Comparison of ENCODE assay signal across 8 mouse cellular contexts in genomic region chr11:3535406-3535986, GRCm38 (mm10). TPM values are rescaled to one million over a fixed set of nuclear protein-coding genes. Genes with fewer than 3 reads are reported as not detected.
A peak's percentile ranks its signal among the peaks of the same experiment; 100 is the strongest.
DNase-seq lines count a peak whose midpoint lies in the region; ATAC-seq and TF ChIP-seq lines count a peak whose summit lies in the region.

No protein-coding gene starts in this region.

- H3K4me1 ChIP-seq in G1E (ENCODE audit: insufficient read depth, low read depth, low read length): 0 out of 2 replicates have a peak, but pooled peaks cover 2% of the 10 kb centered on the region
- H3K4me1 ChIP-seq in forebrain, embryonic 15.5 days: peaks cover 16% of the 10 kb centered on the region
- no peaks in the 10 kb centered on the region for H3K4me1 ChIP-seq in neural tube, embryonic 14.5 days (ENCODE audit: control insufficient read depth, insufficient read depth, low read length)
- H3K4me1 ChIP-seq in testis, adult 2 months (ENCODE audit: control insufficient read depth, insufficient read depth, low read length): peaks cover 16% of the 10 kb centered on the region

- peak overlapping the region; percentile 73 for H3K27ac ChIP-seq in forebrain, embryonic 15.5 days (replicated peaks)
- peak overlapping the region; percentile 73; the same call in 1 of the 2 replicates for H3K27ac ChIP-seq in neural tube, embryonic 14.5 days (ENCODE audit: low read depth, low read length)
- peak overlapping the region; percentile 81 for H3K27ac ChIP-seq in testis, adult 2 months (ENCODE audit: control insufficient read depth, insufficient read depth, low read depth, low read length)

- H3K36me3 ChIP-seq in G1E (replicated peaks): no peaks in the 10 kb centered on the region
- no peaks in the 10 kb centered on the region for H3K36me3 ChIP-seq in forebrain, embryonic 15.5 days
- no peaks in the 10 kb centered on the region for H3K36me3 ChIP-seq in neural tube, embryonic 14.5 days (ENCODE audit: control insufficient read depth, insufficient read depth, low read length)
- H3K36me3 ChIP-seq in testis, adult 2 months (ENCODE audit: control insufficient read depth, insufficient read depth, low read length): no peaks in the 10 kb centered on the region

- H3K27me3 ChIP-seq in G1E (ENCODE audit: insufficient read depth, low read length): peaks cover 10% of the 10 kb centered on the region; the same call in 1 of the 2 replicates
- H3K27me3 ChIP-seq in forebrain, embryonic 15.5 days: no peaks in the 10 kb centered on the region
- H3K27me3 ChIP-seq in neural tube, embryonic 14.5 days (ENCODE audit: control insufficient read depth, insufficient read depth, low read length): no peaks in the 10 kb centered on the region
- no peaks in the 10 kb centered on the region for H3K27me3 ChIP-seq in testis, adult 2 months (ENCODE audit: control insufficient read depth, insufficient read depth, low read length)

- peak; percentile 27; the same call in 1 of the 2 replicates for TF ChIP-seq CTCF in G1E (IDR thresholded peaks at IDR 0.05; ENCODE audit: low read depth, low read length)
- peak; percentile 77; the same call in 1 of the 2 replicates for TF ChIP-seq CTCF in testis, adult 2 months (IDR thresholded peaks at IDR 0.05; ENCODE audit: control insufficient read depth, insufficient read depth, insufficient replicate concordance, low read depth, low read length)

- intact Hi-C loops in heart, postnatal 25 days (cut with DNase I): loop anchor here (1.0 to 10.0 kb wide), 5 partner anchors 38 to 349 kb away; no protein-coding TSS in a partner anchor

- ATAC-seq in G1E (ENCODE audit: extremely low read depth, insufficient number of reproducible peaks, low FRiP score, poor library complexity, severe bottlenecking): no peak
- peak; percentile 83 for ATAC-seq in forebrain, embryonic 15.5 days (replicated peaks)
- ATAC-seq in neural tube, embryonic 14.5 days (ENCODE audit: low read depth): peak; percentile 87

- no peaks in the 10 kb centered on the region for H3K9me3 ChIP-seq in G1E (replicated peaks)
- H3K9me3 ChIP-seq in forebrain, embryonic 15.5 days: no peaks in the 10 kb centered on the region
- H3K9me3 ChIP-seq in neural tube, embryonic 14.5 days (ENCODE audit: control insufficient read depth, low read length): no peaks in the 10 kb centered on the region

- H3K4me2 ChIP-seq in forebrain, embryonic 15.5 days (replicated peaks): peak overlapping the region; percentile 90
- peak overlapping the region; percentile 99 for H3K4me2 ChIP-seq in neural tube, embryonic 14.5 days (ENCODE audit: low read depth, low read length)

- WGBS in forebrain, embryonic 15.5 days: under 1% methylated on average over 36 of the region's 36 CpGs
- WGBS in neural tube, embryonic 14.5 days: under 1% methylated on average over 35 of the region's 36 CpGs

- peak; percentile 65 for DNase-seq in G1E (ENCODE audit: low spot score)
- DNase-seq in cerebellum, adult 11-12 months: peak; percentile 90
- DNase-seq in heart, postnatal 25 days (ENCODE audit: low spot score): peak; percentile 94
- DNase-seq in layer of hippocampus, adult 18-20 months (ENCODE audit: low spot score in 2 of 2): peak; percentile 89 to 95
- peak; percentile 95 to 96 for DNase-seq in lung, adult 18-20 months

- peak overlapping the region; percentile 63 for H3K9ac ChIP-seq in forebrain, embryonic 15.5 days (replicated peaks)
- peak overlapping the region; percentile 75 for H3K9ac ChIP-seq in neural tube, embryonic 14.5 days (replicated peaks; ENCODE audit: low read depth, low read length)

- TF ChIP-seq POLR2A in testis, adult 2 months (IDR thresholded peaks at IDR 0.05; ENCODE audit: control insufficient read depth, low read depth, low read length): 0 out of 2 replicates have a peak, but pooled peaks have one; percentile 28

- H3K4me3 ChIP-seq in G1E (ENCODE audit: low read depth, low read length): no peak overlapping the region
- peak overlapping the region; percentile 61 for H3K4me3 ChIP-seq in forebrain, embryonic 15.5 days
- peak overlapping the region; percentile 52 for H3K4me3 ChIP-seq in neural tube, embryonic 14.5 days (ENCODE audit: low read depth, low read length)
- H3K4me3 ChIP-seq in testis, adult 2 months (ENCODE audit: control insufficient read depth, low read depth, low read length): peak overlapping the region; percentile 87

RNA-seq across cellular contexts. Expression of gene Smtn, which starts 4.9 kb away (rescaled TPM):
- total RNA-seq in G1E (2014; fragmentation: Nextera tagmentation) (not detected in 2 replicates), G1E (2017) (0.06 TPM in 1 of 2 replicates, not detected in the other)
- polyA plus RNA-seq in G1E (2012): 0.07 TPM in 1 of 2 replicates, not detected in the other
- 17.7 and 18.5 TPM in 2 replicates for polyA plus RNA-seq in forebrain, embryonic 15.5 days (2015; fragmentation: Nextera tagmentation; extraction: Ambion mirVana)
- total RNA-seq in heart, postnatal 25 days (2021): 100 to 1,000 TPM; 170 to 174 TPM
- total RNA-seq in layer of hippocampus, adult 18-20 months (2021): 1 to 10 TPM; 7.7 to 8.2 TPM
- polyA plus RNA-seq in neural tube, embryonic 14.5 days (2014; fragmentation: Nextera tagmentation; extraction: Ambion mirVana): 7.8 and 16.1 TPM in 2 replicates
- polyA plus RNA-seq in testis, adult 2 months (2012; rRNA removed): 4.4 and 6.9 TPM in 2 replicates

RNA-seq across cellular contexts. Expression of gene Selenom, which starts 21.0 kb away (rescaled TPM):
- total RNA-seq in G1E (2014; fragmentation: Nextera tagmentation) (not detected in 2 replicates), G1E (2017) (not detected in 2 replicates)
- polyA plus RNA-seq in G1E (2012): not detected in 2 replicates
- 41.6 and 44.2 TPM in 2 replicates for polyA plus RNA-seq in forebrain, embryonic 15.5 days (2015; fragmentation: Nextera tagmentation; extraction: Ambion mirVana)
- total RNA-seq in heart, postnatal 25 days (2021): 10 to 100 TPM; 40.6 to 44.9 TPM
- 100 to 1,000 TPM; 194 to 199 TPM for total RNA-seq in layer of hippocampus, adult 18-20 months (2021)
- 98.1 and 127 TPM in 2 replicates for polyA plus RNA-seq in neural tube, embryonic 14.5 days (2014; fragmentation: Nextera tagmentation; extraction: Ambion mirVana)
- 13.8 and 19.2 TPM in 2 replicates for polyA plus RNA-seq in testis, adult 2 months (2012; rRNA removed)

RNA-seq across cellular contexts. Expression of gene Inpp5j, which starts 30.9 kb away (rescaled TPM):
- total RNA-seq in G1E (2014; fragmentation: Nextera tagmentation) (not detected in 2 replicates), G1E (2017) (0.05 and 0.06 TPM in 2 replicates)
- not detected in 2 replicates for polyA plus RNA-seq in G1E (2012)
- 1.8 and 2.7 TPM in 2 replicates for polyA plus RNA-seq in forebrain, embryonic 15.5 days (2015; fragmentation: Nextera tagmentation; extraction: Ambion mirVana)
- total RNA-seq in heart, postnatal 25 days (2021): 10 to 100 TPM; 29.4 to 30.6 TPM
- total RNA-seq in layer of hippocampus, adult 18-20 months (2021): 10 to 100 TPM; 79.2 to 82.5 TPM
- polyA plus RNA-seq in neural tube, embryonic 14.5 days (2014; fragmentation: Nextera tagmentation; extraction: Ambion mirVana): 6.0 and 7.2 TPM in 2 replicates
- polyA plus RNA-seq in testis, adult 2 months (2012; rRNA removed): 3.8 and 4.7 TPM in 2 replicates

RNA-seq across cellular contexts. Expression of gene Pla2g3, which starts 47.4 kb away (rescaled TPM):
- total RNA-seq in G1E (2014; fragmentation: Nextera tagmentation): not detected in 2 replicates
- total RNA-seq in G1E (2017): 0.11 TPM in 1 of 2 replicates, not detected in the other
- polyA plus RNA-seq in G1E (2012): not detected in 2 replicates
- polyA plus RNA-seq in forebrain, embryonic 15.5 days (2015; fragmentation: Nextera tagmentation; extraction: Ambion mirVana): 0.39 and 0.72 TPM in 2 replicates
- total RNA-seq in heart, postnatal 25 days (2021): not detected
- total RNA-seq in layer of hippocampus, adult 18-20 months (2021): 1 to 10 TPM; 2.3 to 2.9 TPM
- polyA plus RNA-seq in neural tube, embryonic 14.5 days (2014; fragmentation: Nextera tagmentation; extraction: Ambion mirVana): 0.97 and 2.2 TPM in 2 replicates
- 2.6 and 2.8 TPM in 2 replicates for polyA plus RNA-seq in testis, adult 2 months (2012; rRNA removed)

Comparison
In these comparisons a context has a peak if more than half of its experiments do, and no peak if none do; other contexts are left out.
1. RNA of gene Selenom, which starts 21.0 kb away (polyA plus RNA-seq): 98.1 to 127 TPM in neural tube, embryonic 14.5 days, 41.6 to 44.2 TPM in forebrain, embryonic 15.5 days and 13.8 to 19.2 TPM in testis, adult 2 months; not detected in G1E; every median in the first group is over 10 times any median in the second.
2. Peak in every context shown above with its lines, with median percentiles within 50 percentile points of each other: DNase-seq and H3K27ac ChIP-seq.